Mouse (Mus musculus) neural tube, embryonic 13.5 days (tissue): ENCODE results near the gene Nos2. TPM values are rescaled to one million over a fixed set of nuclear protein-coding genes. Genes with fewer than 3 reads are reported as not detected.

Experiments
- ATAC-seq: fragments of 200-750 bp; cut with Nextera tagmentation; 2 replicates; pipeline ENCODE4 v1.8.0; 2017; ENCODE audit warnings: low read depth, mild to moderate bottlenecking, moderate TSS enrichment, moderate library complexity
- H3K27ac ChIP-seq: fragments of 300-500 bp; sonication (generic); replicated peaks from 2 replicates; pipeline ENCODE4 v1.5.1; 2015; ENCODE audit warnings: moderate library complexity, mild to moderate bottlenecking, inconsistent platforms
- H3K27me3 ChIP-seq: fragments of 300-500 bp; sonication (generic); 2 replicates; pipeline ENCODE4 v1.6.1; 2015; ENCODE audit warnings: mild to moderate bottlenecking, inconsistent platforms
- H3K36me3 ChIP-seq: fragments of 300-500 bp; sonication (generic); 2 replicates; pipeline ENCODE4 v1.6.1; 2015; ENCODE audit warnings: mild to moderate bottlenecking, inconsistent platforms
- H3K4me1 ChIP-seq: fragments of 300-500 bp; sonication (generic); replicated peaks from 2 replicates; pipeline ENCODE4 v1.6.1; 2015; ENCODE audit warnings: inconsistent platforms
- H3K4me2 ChIP-seq: fragments of 300-500 bp; sonication (generic); 2 replicates; pipeline ENCODE4 v1.6.1; 2015; ENCODE audit warnings: inconsistent platforms, mild to moderate bottlenecking, moderate library complexity
- H3K4me3 ChIP-seq: fragments of 300-500 bp; sonication (generic); 2 replicates; pipeline ENCODE4 v1.5.1; 2015; ENCODE audit warnings: mild to moderate bottlenecking, inconsistent platforms
- H3K9ac ChIP-seq: fragments of 300-500 bp; sonication (generic); 2 replicates; pipeline ENCODE4 v1.6.1; 2015; ENCODE audit warnings: moderate library complexity, mild to moderate bottlenecking, inconsistent platforms
- H3K9me3 ChIP-seq: fragments of 300-500 bp; sonication (generic); 2 replicates; pipeline ENCODE4 v1.6.1; 2016; ENCODE audit warnings: inconsistent platforms
- WGBS: fragments of 180-500 bp; shearing (Covaris S2); methylation state at CpG from one replicate; pipeline ENCODE4 v1.1.7; 2015; 5-methylcytosine and 5-hydroxymethylcytosine counted together
- polyA plus RNA-seq: library from polyadenylated mRNA; unstranded; fragments of >200 nt; fragmentation: Nextera tagmentation; extraction: Ambion mirVana; gene quantifications from 2 replicates; pipeline ENCODE4 v1.2.1, GENCODE M21; 2015

Gene Nos2
- 1.1 TPM in 2 replicates for polyA plus RNA-seq

- peaks cover 6% of the 10 kb centered on the region for H3K4me1 ChIP-seq
- H3K4me2 ChIP-seq = no peak within 1 kb of the TSS
- no peak within 1 kb of the TSS for H3K9ac ChIP-seq
- H3K9me3 ChIP-seq = no peaks in the 10 kb centered on the region
- no peak within 1 kb of the TSS for H3K27ac ChIP-seq
- peaks cover 45% of the 10 kb centered on the region for H3K27me3 ChIP-seq
- H3K36me3 ChIP-seq = no peaks in the 10 kb centered on the region
- H3K4me3 ChIP-seq = no peak within 1 kb of the TSS
- no peak for ATAC-seq
- WGBS = 66% methylated on average over 6 of the region's 6 CpGs
These were observed at the start of gene Nos2 for GRCm38 (mm10) chr11:78920411-78920939. Nos2 (plus strand) TSS chr11:78920787.

DNA sequence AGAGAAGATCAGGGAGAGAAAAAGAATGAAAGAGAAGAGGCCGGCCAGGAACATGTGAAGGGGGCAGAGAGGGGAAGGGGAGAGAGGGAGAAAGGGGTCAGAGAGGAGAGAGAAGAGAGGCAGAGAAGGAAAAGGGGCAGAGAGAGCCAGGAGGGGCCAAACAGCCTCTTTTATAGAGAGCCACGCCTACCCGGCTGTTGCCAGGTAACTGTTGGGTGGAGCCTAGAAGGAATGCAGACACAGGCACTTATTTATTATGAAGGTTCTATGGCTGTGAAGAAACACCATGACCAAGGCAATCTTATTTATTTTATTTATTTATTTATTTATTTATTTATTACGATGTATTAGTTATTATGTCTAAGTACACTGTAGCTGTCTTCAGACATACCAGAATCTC is 49.7 kb upstream of the Nos2 start:
- H3K9ac ChIP-seq = no peak overlapping the region
- no peaks in the 10 kb centered on the region for H3K36me3 ChIP-seq
- no peaks in the 10 kb centered on the region for H3K4me1 ChIP-seq
- ATAC-seq = no peak
- H3K4me2 ChIP-seq = no peak overlapping the region
- H3K9me3 ChIP-seq = no peaks in the 10 kb centered on the region
- H3K27ac ChIP-seq = no peak overlapping the region
- 79% methylated on average over 4 of the region's 4 CpGs for WGBS
- H3K27me3 ChIP-seq = no peaks in the 10 kb centered on the region
- H3K4me3 ChIP-seq = no peak overlapping the region

DNA sequence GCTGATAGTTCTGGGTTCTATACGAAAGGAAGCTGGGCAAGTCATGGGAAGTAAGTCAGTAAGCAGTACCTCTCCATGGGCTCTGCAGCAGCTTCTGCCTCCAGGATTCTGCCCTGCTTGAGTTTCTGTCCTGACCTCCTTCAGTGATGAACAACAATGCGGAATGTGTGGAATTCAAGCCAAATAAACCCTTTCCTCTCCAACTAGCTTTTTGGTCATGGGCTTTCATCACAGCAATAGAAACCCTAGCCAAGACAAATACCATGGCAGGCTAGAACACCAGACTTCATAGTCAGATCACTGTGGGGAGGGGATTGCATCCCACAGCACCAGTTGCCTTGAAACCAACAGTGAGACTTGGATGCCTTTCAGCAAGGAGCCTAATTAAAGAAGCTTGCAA is 47.8 kb upstream of the Nos2 start:
- no peaks in the 10 kb centered on the region for H3K36me3 ChIP-seq
- no peaks in the 10 kb centered on the region for H3K27me3 ChIP-seq
- no peak overlapping the region for H3K27ac ChIP-seq
- H3K4me1 ChIP-seq = no peaks in the 10 kb centered on the region
- H3K9me3 ChIP-seq = no peaks in the 10 kb centered on the region
- 70% methylated on average over 2 of the region's 2 CpGs for WGBS
- no peak for ATAC-seq
- H3K4me2 ChIP-seq = no peak overlapping the region
- no peak overlapping the region for H3K4me3 ChIP-seq
- H3K9ac ChIP-seq = no peak overlapping the region

DNA sequence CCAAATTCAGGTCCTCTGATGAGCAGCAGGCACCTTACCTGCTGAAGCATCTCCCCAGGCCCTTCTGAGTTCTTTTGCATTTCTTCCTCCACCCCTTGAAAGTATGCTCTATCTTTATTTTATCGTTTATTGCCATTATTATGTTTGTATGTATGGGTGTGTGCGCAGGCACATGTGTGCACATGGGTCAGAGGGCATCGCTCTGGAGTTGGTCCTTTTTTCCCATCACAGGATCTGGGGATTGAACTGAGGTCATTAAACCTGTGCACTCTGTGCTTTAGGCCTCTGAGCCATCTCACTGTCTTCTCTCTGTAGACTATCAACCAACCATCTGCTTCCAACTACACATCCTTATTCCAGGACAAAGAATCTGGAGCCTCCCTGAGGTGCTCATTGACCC is 40.9 kb upstream of the Nos2 start:
- H3K4me3 ChIP-seq = no peak overlapping the region
- H3K9me3 ChIP-seq = no peaks in the 10 kb centered on the region
- H3K36me3 ChIP-seq = no peaks in the 10 kb centered on the region
- no peak overlapping the region for H3K9ac ChIP-seq
- H3K27me3 ChIP-seq = no peaks in the 10 kb centered on the region
- no peak for ATAC-seq
- no peak overlapping the region for H3K4me2 ChIP-seq
- no peak overlapping the region for H3K27ac ChIP-seq
- H3K4me1 ChIP-seq = no peaks in the 10 kb centered on the region
- WGBS = 93% methylated on average over 3 of the region's 3 CpGs

DNA sequence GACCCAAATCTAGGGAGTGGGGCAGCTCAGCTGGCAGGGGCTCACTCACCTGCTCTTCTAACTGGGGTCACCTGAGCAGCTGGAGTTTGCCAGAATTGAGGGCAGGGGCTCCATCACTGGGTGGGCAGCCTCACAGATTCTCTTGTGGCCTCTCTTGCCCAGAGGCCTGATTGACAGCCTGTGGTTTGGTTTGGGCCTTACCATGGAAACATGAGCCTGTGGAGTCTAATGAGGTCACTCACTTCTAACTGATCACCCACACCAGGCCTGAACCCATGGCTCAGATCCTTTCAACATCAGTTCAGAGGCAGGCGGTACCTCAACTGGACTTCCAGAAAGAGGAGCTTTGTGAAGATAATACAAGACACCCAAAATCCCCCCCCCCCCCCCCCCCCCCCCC is 33.9 kb upstream of the Nos2 start:
- WGBS = 48% methylated on average over 1 of the region's 1 CpGs
- H3K9ac ChIP-seq = no peak overlapping the region
- peak overlapping the region; percentile 85 for H3K27ac ChIP-seq
- H3K9me3 ChIP-seq = no peaks in the 10 kb centered on the region
- H3K4me1 ChIP-seq = peaks cover 16% of the 10 kb centered on the region
- H3K4me3 ChIP-seq = no peak overlapping the region
- no peaks in the 10 kb centered on the region for H3K27me3 ChIP-seq
- peak; percentile 43; the same call in 1 of the 2 replicates for ATAC-seq
- H3K4me2 ChIP-seq = no peak overlapping the region
- no peaks in the 10 kb centered on the region for H3K36me3 ChIP-seq

DNA sequence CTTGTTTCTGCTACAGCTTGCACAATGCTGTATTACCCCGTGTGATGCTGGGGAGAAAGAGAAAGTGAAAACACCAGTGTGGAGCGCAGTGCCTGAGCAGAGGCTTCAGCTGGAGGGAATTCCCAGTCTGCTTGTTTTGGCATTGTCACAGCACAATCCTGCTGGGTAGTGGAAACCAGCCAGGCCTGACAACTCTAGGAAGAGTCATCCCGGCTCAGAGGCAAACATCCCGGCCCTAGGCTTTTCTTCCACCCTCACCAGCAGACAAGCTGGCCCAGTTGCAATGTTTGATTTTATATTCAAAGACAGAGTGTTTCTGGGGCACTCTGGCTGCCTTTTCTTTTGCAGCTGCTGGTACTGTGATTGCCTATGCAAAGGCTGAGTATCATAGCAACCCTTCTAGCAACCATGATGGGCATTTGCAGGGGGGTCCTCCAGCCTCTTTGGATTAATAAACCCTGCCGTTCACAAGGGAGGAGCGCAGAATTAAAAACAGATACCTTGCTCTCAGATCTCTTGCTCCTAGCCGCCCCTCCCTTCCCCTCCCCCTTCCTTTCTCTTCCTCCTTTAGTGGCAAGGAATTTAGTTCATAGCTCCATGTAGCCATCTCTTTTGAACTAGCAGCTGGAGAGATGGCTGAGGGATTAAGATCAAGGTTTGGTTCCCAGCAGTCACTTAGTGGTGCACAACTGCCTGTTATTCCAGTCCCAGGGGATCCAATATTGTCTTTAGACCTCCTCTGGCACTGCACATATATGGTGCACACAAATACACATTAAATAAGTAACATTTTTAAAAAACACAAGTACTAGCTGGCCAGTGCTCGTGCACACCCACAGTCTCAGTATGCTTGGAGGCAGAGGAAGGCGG is 33.2 kb upstream of the Nos2 start:
- peak overlapping the region; percentile 85 for H3K27ac ChIP-seq
- peak; percentile 92 for ATAC-seq
- WGBS = 31% methylated on average over 9 of the region's 9 CpGs
- peaks cover 16% of the 10 kb centered on the region for H3K4me1 ChIP-seq
- H3K4me2 ChIP-seq = peak overlapping the region; percentile 12; the same call in 1 of the 2 replicates
- H3K36me3 ChIP-seq = no peaks in the 10 kb centered on the region
- H3K9ac ChIP-seq = no peak overlapping the region
- no peaks in the 10 kb centered on the region for H3K27me3 ChIP-seq
- H3K9me3 ChIP-seq = no peaks in the 10 kb centered on the region
- H3K4me3 ChIP-seq = no peak overlapping the region

DNA sequence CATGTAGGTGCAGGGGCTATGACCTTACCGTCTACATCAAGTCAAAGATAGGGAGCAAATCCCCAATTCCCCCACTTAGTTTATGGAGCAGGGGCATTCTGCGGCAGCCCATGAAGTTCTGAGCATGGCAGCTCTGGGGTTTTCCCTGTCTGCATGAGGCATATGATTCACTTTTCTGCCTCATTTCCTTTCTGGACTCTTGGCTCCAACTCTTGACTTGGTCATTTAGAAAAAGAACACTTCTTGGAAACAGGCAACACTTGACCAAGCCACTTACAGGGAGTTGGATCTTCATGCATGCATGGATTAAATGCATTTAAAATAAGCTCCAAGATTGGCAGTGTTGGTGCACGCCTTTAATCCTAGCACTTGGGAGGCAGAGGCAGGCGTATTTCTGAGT is 31.4 kb upstream of the Nos2 start:
- no peak overlapping the region for H3K4me2 ChIP-seq
- H3K27me3 ChIP-seq = no peaks in the 10 kb centered on the region
- H3K4me1 ChIP-seq = peaks cover 16% of the 10 kb centered on the region
- no peaks in the 10 kb centered on the region for H3K36me3 ChIP-seq
- 95% methylated on average over 4 of the region's 4 CpGs for WGBS
- no peaks in the 10 kb centered on the region for H3K9me3 ChIP-seq
- H3K4me3 ChIP-seq = no peak overlapping the region
- no peak overlapping the region for H3K27ac ChIP-seq
- no peak overlapping the region for H3K9ac ChIP-seq
- ATAC-seq = no peak

- no peak for ATAC-seq
- Histone ChIP-seq H3K4me1 (no peaks in the 10 kb centered on the region), H3K9ac (no peak overlapping the region), H3K4me3 (no peak overlapping the region), H3K9me3 (0 out of 2 replicates have a peak, but pooled peaks cover 6% of the 10 kb centered on the region), H3K36me3 (no peaks in the 10 kb centered on the region), H3K27me3 (no peaks in the 10 kb centered on the region), H3K27ac (no peak overlapping the region), H3K4me2 (no peak overlapping the region)
- 77% methylated on average over 7 of the region's 7 CpGs for WGBS
These were observed 24.0 kb upstream of the Nos2 start for GRCm38 (mm10) chr11:78896357-78897123.

GRCm38 (mm10) chr11:78915473-78915872 is 5.1 kb upstream of the Nos2 start:
- no peak overlapping the region for H3K9ac ChIP-seq
- no peaks in the 10 kb centered on the region for H3K4me1 ChIP-seq
- H3K4me2 ChIP-seq = no peak overlapping the region
- no peak overlapping the region for H3K27ac ChIP-seq
- H3K36me3 ChIP-seq = no peaks in the 10 kb centered on the region
- no peak for ATAC-seq
- no peak overlapping the region for H3K4me3 ChIP-seq
- no peaks in the 10 kb centered on the region for H3K9me3 ChIP-seq
- WGBS = 78% methylated on average over 6 of the region's 6 CpGs
- peaks cover 4% of the 10 kb centered on the region; the same call in 1 of the 2 replicates for H3K27me3 ChIP-seq

- Histone ChIP-seq H3K27me3 (peaks cover 5% of the 10 kb centered on the region; the same call in 1 of the 2 replicates), H3K4me1 (no peaks in the 10 kb centered on the region), H3K4me2 (no peak overlapping the region), H3K36me3 (no peaks in the 10 kb centered on the region), H3K27ac (no peak overlapping the region), H3K4me3 (no peak overlapping the region), H3K9me3 (no peaks in the 10 kb centered on the region), H3K9ac (no peak overlapping the region)
- ATAC-seq = no peak
- WGBS = 80% methylated on average over 1 of the region's 1 CpGs
These were observed 4.2 kb upstream of the Nos2 start for GRCm38 (mm10) chr11:78916410-78916809.

DNA sequence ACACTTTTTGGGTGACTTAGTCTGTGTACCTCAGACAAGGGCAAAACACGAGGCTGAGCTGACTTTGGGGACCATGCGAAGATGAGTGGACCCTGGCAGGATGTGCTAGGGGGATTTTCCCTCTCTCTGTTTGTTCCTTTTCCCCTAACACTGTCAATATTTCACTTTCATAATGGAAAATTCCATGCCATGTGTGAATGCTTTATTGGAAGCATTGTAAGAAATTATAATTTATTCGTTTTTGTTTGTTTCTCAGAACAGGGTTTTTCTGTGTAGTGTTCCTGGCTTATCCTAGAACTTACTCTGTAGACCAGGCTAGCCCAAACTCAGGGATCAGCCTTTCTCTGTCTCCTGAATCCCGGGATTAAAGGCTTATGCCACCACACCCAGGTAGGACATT is 842 bp upstream of the Nos2 start:
- no peak for ATAC-seq
- no peak overlapping the region for H3K4me3 ChIP-seq
- no peaks in the 10 kb centered on the region for H3K9me3 ChIP-seq
- H3K36me3 ChIP-seq = no peaks in the 10 kb centered on the region
- H3K27me3 ChIP-seq = peaks cover 38% of the 10 kb centered on the region
- H3K9ac ChIP-seq = no peak overlapping the region
- WGBS = 72% methylated on average over 4 of the region's 4 CpGs
- H3K27ac ChIP-seq = no peak overlapping the region
- no peak overlapping the region for H3K4me2 ChIP-seq
- H3K4me1 ChIP-seq = peaks cover under 1% of the 10 kb centered on the region; the same call in 1 of the 2 replicates
